Mouse (Mus musculus) embryonic stem cell, embryonic (primary cell): Measurements from ENCODE around the gene Rrp1.

Experiments
- CTCF ChIA-PET, 4 experiments: fragments of 300-600 bp in 2 of 4; fragments of 350-600 bp in 2 of 4; sonication (Branson Sonifier 250); formaldehyde crosslinking; loops; one replicate each; lab custom pipeline; 2022; ENCODE audit warnings: inconsistent platforms in 2 of 4; lab: Charles Lee
- POLR2A ChIA-PET, 4 experiments: fragments of 300-600 bp in 2 of 4; fragments of 350-600 bp in 2 of 4; sonication (Branson Sonifier 250); formaldehyde crosslinking; loops; one replicate each; lab custom pipeline; 2022; ENCODE audit warnings: antibody characterized with exemption in 4 of 4, inconsistent platforms in 1 of 4; lab: Charles Lee

Gene Rrp1

DNA sequence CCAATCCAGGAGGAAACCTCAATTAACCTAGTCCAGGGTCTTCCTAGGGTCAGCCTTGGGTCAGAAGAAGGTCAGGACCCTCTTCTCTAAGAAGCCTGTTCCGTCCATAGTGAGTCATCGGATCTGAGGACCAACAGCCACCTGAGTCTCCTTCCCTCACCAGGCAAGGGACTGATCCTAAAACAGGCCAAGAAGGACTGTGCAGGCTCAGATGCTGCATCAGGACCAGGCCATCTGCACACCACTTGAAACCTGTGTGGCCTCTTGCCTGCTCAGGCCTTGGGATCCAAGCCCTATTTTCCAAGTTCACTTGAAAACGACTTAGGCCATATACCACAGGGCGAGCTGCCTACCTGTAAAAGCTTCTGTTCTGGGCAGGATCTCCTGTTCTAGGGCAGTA lies 59.6 kb downstream of the Rrp1 start:
- ChIA-PET POLR2A (interaction anchor here in 3 of 4 experiments (0.9 to 2.7 kb wide), 6 partner anchors 12 to 41 kb away, joined by 3 to 10 read pairs (median 4); no protein-coding TSS in a partner anchor), CTCF (no interaction called here)

DNA sequence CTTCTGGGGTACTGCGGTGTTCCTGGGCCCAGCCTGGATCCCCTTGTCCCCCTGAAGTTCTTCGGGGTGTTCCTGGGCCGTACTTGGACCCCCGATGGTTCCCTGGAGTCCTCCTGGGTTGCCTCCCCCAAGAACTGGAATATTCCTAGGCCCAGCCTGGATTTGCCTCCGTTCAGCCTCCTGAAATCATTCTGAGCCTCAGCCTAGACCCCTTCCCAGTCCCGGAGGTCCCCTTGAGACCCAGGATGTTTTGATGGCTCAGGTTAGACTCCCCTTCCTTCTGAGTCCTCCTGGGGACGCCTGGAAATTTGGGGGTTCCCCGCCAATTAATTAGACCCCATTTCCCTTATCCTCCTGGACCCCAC lies 60.2 kb downstream of the Rrp1 start:
- CTCF ChIA-PET, result no interaction called here
- POLR2A ChIA-PET, result interaction anchor here in 3 of 4 experiments (1.0 to 2.7 kb wide), 4 partner anchors 13 to 16 kb away, joined by 3 to 10 read pairs (median 4); no protein-coding TSS in a partner anchor

DNA sequence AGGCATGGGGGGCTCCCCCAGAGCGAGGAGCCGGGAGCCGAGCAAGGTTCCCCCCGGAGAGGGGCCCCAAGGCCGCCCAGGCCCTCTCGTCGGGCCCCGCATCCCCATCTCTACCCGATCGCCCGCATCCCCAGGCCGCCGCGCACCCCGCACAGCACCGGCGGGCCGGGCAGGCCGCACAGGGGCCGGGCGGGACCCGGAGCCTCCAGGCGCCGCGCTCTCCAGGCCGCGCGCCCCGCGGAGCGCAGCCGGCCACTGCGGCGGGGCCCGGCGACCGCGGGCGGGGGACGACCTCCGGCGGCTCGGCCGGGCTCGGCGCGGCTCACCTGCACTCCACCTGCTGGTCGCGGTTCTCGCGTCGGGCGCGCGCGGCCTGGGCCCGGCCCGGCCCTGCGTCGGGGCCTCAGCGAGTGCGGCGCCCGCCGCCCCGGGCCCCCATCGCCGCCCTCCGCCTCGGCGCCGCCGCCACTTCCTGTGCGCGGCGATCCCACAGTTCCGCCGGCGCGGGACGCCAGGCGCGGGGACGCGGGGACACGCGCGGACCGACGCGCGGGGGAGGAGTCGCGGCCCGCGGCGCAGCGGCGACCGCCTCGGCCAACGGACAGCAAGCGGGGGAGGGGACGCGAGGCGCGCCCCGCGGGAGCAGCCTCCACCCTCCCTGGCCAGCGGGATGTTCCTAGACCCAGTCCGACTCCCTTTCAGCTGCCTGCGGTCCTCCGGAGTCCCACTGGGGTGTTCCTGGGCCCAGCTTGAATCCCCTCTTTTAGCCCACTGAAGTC lies 60.8 kb downstream of the Rrp1 start, which contains the start of gene Agpat3:
TSS of gene Agpat3 (minus strand) at position 603 of the 779 bp plus-strand sequence.
- ChIA-PET POLR2A (interaction anchor here in 3 of 4 experiments (0.5 to 2.7 kb wide), 7 partner anchors 14 to 25 kb away, joined by 3 to 10 read pairs (median 3); no protein-coding TSS in a partner anchor), CTCF (no interaction called here)

DNA sequence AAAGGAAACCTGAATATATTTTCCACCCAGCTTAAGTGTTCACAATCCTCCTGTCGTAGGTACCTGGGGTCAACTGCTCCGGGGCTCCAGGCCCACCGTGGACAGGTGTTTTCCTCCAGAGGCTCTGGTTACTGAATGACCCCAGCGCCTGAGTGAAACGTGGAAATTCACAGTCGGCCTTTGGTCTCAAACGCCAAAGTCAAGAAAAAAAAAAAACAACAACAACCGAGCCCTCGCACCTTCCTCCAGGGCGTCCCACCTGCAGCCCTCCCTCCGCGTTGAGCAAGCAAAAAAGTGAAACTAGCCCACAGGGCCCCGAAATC lies 61.3 kb downstream of the Rrp1 start:
- POLR2A ChIA-PET, result interaction anchor here in 3 of 4 experiments (0.5 to 3.0 kb wide), 9 partner anchors 10 to 75 kb away, joined by 3 to 14 read pairs (median 5); no protein-coding TSS in a partner anchor

DNA sequence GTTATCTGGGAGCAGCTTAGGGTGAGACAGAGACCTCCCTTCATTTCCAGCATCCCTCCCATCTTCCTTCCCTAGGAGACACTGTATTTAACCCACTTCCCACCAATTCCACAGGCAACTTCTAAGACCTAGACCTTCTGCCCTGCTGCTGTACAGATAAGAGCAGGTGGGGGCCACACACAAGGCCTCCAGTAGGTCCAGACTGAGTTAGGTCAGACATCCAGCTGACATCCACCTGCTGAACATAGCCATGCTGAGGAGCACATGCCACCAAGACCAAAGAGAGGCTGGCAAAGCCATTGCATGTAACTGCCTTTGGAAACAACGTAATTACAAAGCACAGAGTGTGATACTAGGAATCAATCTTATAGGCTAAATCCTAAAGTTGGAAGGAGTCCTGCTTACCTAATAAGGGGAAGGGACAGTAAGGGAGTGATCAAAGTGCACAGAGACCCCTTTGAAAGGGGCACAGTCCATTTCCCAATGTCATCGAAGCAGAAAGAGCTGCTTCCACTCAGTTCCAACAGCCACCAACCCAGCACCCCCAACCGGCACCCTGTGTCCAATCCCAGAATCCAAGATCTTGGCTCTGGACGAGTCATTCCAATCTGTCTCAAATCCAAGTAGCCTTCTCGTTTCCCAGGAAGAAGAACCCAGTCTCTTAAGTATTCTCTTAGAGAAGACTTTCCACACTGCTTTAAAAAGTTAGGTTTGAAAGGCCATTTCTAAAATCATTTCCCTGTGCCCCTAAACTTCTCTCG lies 61.9 kb downstream of the Rrp1 start:
- ChIA-PET POLR2A (interaction anchor here in 3 of 4 experiments (0.9 to 3.0 kb wide), 10 partner anchors 9 to 75 kb away, joined by 3 to 14 read pairs (median 4); no protein-coding TSS in a partner anchor), CTCF (no interaction called here)

More for the DNA sequence above, 61.3 kb downstream of the Rrp1 start:
- CTCF ChIA-PET, result no interaction called here
